Mouse (Mus musculus) liver, adult 2 months (tissue): ENCODE results near the gene Mcf2l. TPM values are rescaled to one million over a fixed set of nuclear protein-coding genes. Genes with fewer than 3 reads are reported as not detected.
A peak's percentile ranks its signal among the peaks of the same experiment; 100 is the strongest.

Experiments
- DNase-seq: peaks from one replicate; pipeline ENCODE4 v3.0.0-alpha.2; 2011; ENCODE audit warnings: low read depth, low spot score; ENCODE audit errors: extremely low read depth
- H3K27ac ChIP-seq: fragments of 200-500 bp; replicated peaks from 2 replicates; pipeline ENCODE4 v1.5.1; 2012; ENCODE audit warnings: low read depth, mild to moderate bottlenecking, control low read depth, inconsistent platforms, low read length; ENCODE audit not compliant: insufficient read depth
- H3K27me3 ChIP-seq: fragments of 200-500 bp; 2 replicates; pipeline ENCODE4 v1.6.1; 2012; ENCODE audit warnings: mild to moderate bottlenecking, moderate library complexity, low read length, inconsistent platforms; ENCODE audit not compliant: control insufficient read depth, insufficient read depth
- H3K36me3 ChIP-seq: fragments of 200-500 bp; 2 replicates; pipeline ENCODE4 v1.6.1; 2012; ENCODE audit warnings: low read length, inconsistent platforms; ENCODE audit not compliant: control insufficient read depth, insufficient read depth
- H3K4me1 ChIP-seq: fragments of 200-500 bp; 2 replicates; pipeline ENCODE4 v1.6.1; 2011; ENCODE audit warnings: low read length; ENCODE audit not compliant: control insufficient read depth, insufficient read depth
- H3K4me3 ChIP-seq: fragments of 200-500 bp; 2 replicates; pipeline ENCODE4 v1.5.1; 2011; ENCODE audit warnings: low read depth, mild to moderate bottlenecking, control low read depth, low read length, moderate library complexity; ENCODE audit not compliant: insufficient read depth
- H3K79me2 ChIP-seq: fragments of 200-500 bp; 2 replicates; pipeline ENCODE4 v1.6.1; 2012; ENCODE audit warnings: inconsistent platforms, mild to moderate bottlenecking, low read length, moderate library complexity; ENCODE audit not compliant: control insufficient read depth, insufficient read depth
- H3K9ac ChIP-seq: fragments of 200-500 bp; 2 replicates; pipeline ENCODE4 v1.6.1; 2012; ENCODE audit warnings: low read depth, mild to moderate bottlenecking, control low read depth, inconsistent platforms, low read length
- CTCF ChIP-seq: fragments of 200-500 bp; IDR thresholded peaks from 2 replicates; pipeline ENCODE4 v1.5.1; 2011; ENCODE audit warnings: low read depth, low read length, control low read depth
- POLR2A ChIP-seq: fragments of 200-500 bp; IDR thresholded peaks from 2 replicates; pipeline ENCODE4 v1.6.1; 2011; ENCODE audit warnings: low read length, control low read depth; ENCODE audit not compliant: insufficient read depth; ENCODE audit errors: extremely low read depth
- WGBS: fragments of 180-500 bp; shearing (Covaris S2); methylation state at CpG from one replicate; pipeline ENCODE4 v1.1.7; 2018; 5-methylcytosine and 5-hydroxymethylcytosine counted together
- polyA plus RNA-seq: library from polyadenylated mRNA; depleted of rRNA; stranded (reverse); fragments of >200 nt; gene quantifications from 2 replicates; pipeline ENCODE4 v1.2.3, GENCODE M21; 2012
- total RNA-seq: library from RNA; depleted of rRNA; stranded (reverse); fragments of >200 nt; gene quantifications from 2 replicates; pipeline ENCODE4 v1.2.3, GENCODE M21; 2014

The Mcf2l gene
- total and polyA plus RNA-seq, 2 experiments = 0.11 to 1.1 TPM

DNA sequence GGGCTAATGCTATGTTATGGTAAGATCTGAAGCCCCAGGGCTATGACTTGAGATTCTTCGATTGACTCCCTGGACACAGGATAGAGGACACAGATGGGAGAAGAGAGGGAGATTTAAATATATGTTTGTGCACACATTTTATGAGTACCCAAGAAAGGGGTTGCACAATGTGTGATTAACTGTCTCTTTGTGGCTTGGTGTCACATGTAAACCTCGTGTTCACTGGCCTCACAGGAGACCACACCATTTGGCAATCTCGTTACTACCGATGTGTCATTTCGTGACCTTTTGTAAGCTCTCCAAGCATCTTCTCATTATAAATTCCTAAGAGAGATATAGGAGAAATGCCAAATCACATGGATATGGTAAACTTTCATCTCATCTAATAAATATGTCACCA lies 154.0 kb downstream of the Mcf2l start:
- no peaks in the 10 kb centered on the region for H3K27me3 ChIP-seq
- WGBS = 50% methylated on average over 5 of the region's 5 CpGs
- peak; percentile 37 for DNase-seq
- H3K27ac ChIP-seq = no peak overlapping the region
- no peak overlapping the region for H3K9ac ChIP-seq
- no peak for TF ChIP-seq CTCF
- no peak for TF ChIP-seq POLR2A
- 0 out of 2 replicates have a peak, but pooled peaks cover 6% of the 10 kb centered on the region for H3K79me2 ChIP-seq
- peaks cover 8% of the 10 kb centered on the region; the same call in 1 of the 2 replicates for H3K36me3 ChIP-seq
- peaks cover 15% of the 10 kb centered on the region for H3K4me1 ChIP-seq
- no peak overlapping the region for H3K4me3 ChIP-seq

GRCm38 (mm10) chr8:13028482-13028881 lies 154.9 kb downstream of the Mcf2l start:
- TF ChIP-seq POLR2A = no peak
- TF ChIP-seq CTCF = no peak
- Histone ChIP-seq H3K36me3 (peaks cover 8% of the 10 kb centered on the region; the same call in 1 of the 2 replicates), H3K27ac (no peak overlapping the region), H3K4me1 (peaks cover 15% of the 10 kb centered on the region), H3K27me3 (no peaks in the 10 kb centered on the region), H3K9ac (no peak overlapping the region), H3K79me2 (0 out of 2 replicates have a peak, but pooled peaks cover 6% of the 10 kb centered on the region), H3K4me3 (no peak overlapping the region)
- no peak for DNase-seq
- 76% methylated on average over 5 of the region's 5 CpGs for WGBS

GRCm38 (mm10) chr8:13036346-13036812 lies 162.8 kb downstream of the Mcf2l start:
- H3K36me3 ChIP-seq = peaks cover 13% of the 10 kb centered on the region
- 22% methylated on average over 10 of the region's 10 CpGs for WGBS
- peak overlapping the region; percentile 72 for H3K9ac ChIP-seq
- DNase-seq = peak; percentile 97
- H3K79me2 ChIP-seq = peaks cover 18% of the 10 kb centered on the region; the same call in 1 of the 2 replicates
- H3K4me1 ChIP-seq = peaks cover 25% of the 10 kb centered on the region
- H3K27me3 ChIP-seq = no peaks in the 10 kb centered on the region
- H3K27ac ChIP-seq = peak overlapping the region; percentile 98
- no peak overlapping the region for H3K4me3 ChIP-seq
- TF ChIP-seq POLR2A (peak; percentile 27; the same call in 1 of the 2 replicates), CTCF (no peak)

DNA sequence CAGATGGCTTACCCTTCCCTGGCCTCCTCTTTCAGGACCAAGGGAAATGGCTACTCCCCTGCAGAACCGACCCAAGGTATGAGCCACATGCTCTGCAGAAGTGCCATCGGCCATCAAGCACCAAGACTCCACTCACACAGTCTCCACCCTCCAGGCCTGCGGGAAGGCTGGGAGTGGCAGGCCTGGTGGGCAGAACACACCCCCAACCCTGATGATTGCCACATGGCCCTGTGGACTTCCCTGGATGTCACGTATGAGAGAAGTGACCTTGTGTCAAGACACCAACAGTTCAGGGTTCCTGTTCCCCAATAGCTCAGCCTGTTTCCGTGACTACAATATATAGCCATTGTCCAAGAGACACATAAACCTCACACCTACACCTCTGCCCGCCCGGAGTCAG lies 163.4 kb downstream of the Mcf2l start, which contains the start of gene F10:
Gene F10, plus strand, starts transcription at position 294 of the 400 bp plus-strand sequence.
- WGBS = 22% methylated on average over 7 of the region's 7 CpGs
- DNase-seq = peak; percentile 84
- peaks cover 25% of the 10 kb centered on the region for H3K4me1 ChIP-seq
- peak within 1 kb of the TSS; percentile 50 for H3K4me3 ChIP-seq
- peak within 1 kb of the TSS; percentile 81 for H3K9ac ChIP-seq
- peaks cover 13% of the 10 kb centered on the region for H3K36me3 ChIP-seq
- peak within 1 kb of the TSS; percentile 98 for H3K27ac ChIP-seq
- peaks cover 19% of the 10 kb centered on the region; the same call in 1 of the 2 replicates for H3K79me2 ChIP-seq
- no peaks in the 10 kb centered on the region for H3K27me3 ChIP-seq
- no peak for TF ChIP-seq POLR2A
- no peak for TF ChIP-seq CTCF

DNA sequence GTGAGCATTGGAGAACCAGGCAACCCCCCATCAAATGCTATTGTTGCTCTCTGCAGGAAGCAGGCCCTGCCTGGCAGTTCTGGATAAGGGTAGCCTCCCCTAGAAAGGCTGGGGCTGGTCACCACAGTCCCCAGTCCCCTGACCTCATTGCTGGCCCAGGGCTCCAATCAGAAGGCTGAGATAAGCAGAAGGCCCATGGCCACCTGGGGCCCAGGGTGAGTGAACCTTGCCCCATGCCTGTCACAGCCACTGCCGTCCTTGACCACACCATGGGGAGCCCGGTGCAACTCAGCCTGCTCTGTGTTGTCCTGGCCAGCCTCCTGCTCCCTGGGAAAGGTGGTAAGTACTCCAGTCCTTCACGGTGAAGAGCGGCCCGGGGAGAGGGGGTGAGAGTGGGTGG lies 164.0 kb downstream of the Mcf2l start:
- Histone ChIP-seq H3K4me3 (peak overlapping the region; percentile 50), H3K36me3 (peaks cover 18% of the 10 kb centered on the region), H3K9ac (peak overlapping the region; percentile 81), H3K27ac (peak overlapping the region; percentile 98), H3K79me2 (peaks cover 19% of the 10 kb centered on the region; the same call in 1 of the 2 replicates), H3K4me1 (peaks cover 25% of the 10 kb centered on the region), H3K27me3 (no peaks in the 10 kb centered on the region)
- WGBS = 6% methylated on average over 5 of the region's 5 CpGs
- TF ChIP-seq POLR2A (peak; percentile 88), CTCF (no peak)
- peak; percentile 95 for DNase-seq

- H3K4me3 ChIP-seq = peak overlapping the region; percentile 50
- peaks cover 19% of the 10 kb centered on the region; the same call in 1 of the 2 replicates for H3K79me2 ChIP-seq
- WGBS = 20% methylated on average over 6 of the region's 6 CpGs
- TF ChIP-seq POLR2A (no peak), CTCF (no peak)
- peak overlapping the region; percentile 94 for H3K27ac ChIP-seq
- H3K4me1 ChIP-seq = peaks cover 25% of the 10 kb centered on the region
- no peak for DNase-seq
- H3K36me3 ChIP-seq = peaks cover 30% of the 10 kb centered on the region
- H3K9ac ChIP-seq = peak overlapping the region; percentile 81
- H3K27me3 ChIP-seq = no peaks in the 10 kb centered on the region
These were observed 165.4 kb downstream of the Mcf2l start for GRCm38 (mm10) chr8:13039054-13039453.
